Mouse (Mus musculus): Measurements from ENCODE around the gene Extl2. TPM values are rescaled to one million over a fixed set of nuclear protein-coding genes. Genes with fewer than 3 reads are reported as not detected.
A peak's percentile ranks its signal among the peaks of the same experiment; 100 is the strongest.

The Extl2 gene
- polyA plus RNA-seq (2016; fragmentation: Nextera tagmentation; extraction: Ambion mirVana): 20.2 and 23.3 TPM in 2 replicates

GRCm38 (mm10) chr3:116006978-116007940, at the start of gene Extl2, which contains the start of gene Slc30a7:
Extl2 (plus strand) TSS chr3:116007462.
Slc30a7 (minus strand) TSS chr3:116007406.
- Histone ChIP-seq H3K36me3 (replicated peaks) (peaks cover 29% of the 10 kb centered on the region), H3K4me1 (peaks cover 37% of the 10 kb centered on the region), H3K27ac (peak within 1 kb of the TSS; percentile 89), H3K4me3 (peak within 1 kb of the TSS; percentile 92), H3K9me3 (no peaks in the 10 kb centered on the region), H3K27me3 (ENCODE audit: poor library complexity, severe bottlenecking) (no peaks in the 10 kb centered on the region)
- WGBS: under 1% methylated on average over 67 of the region's 67 CpGs
- DNase-seq (ENCODE audit: extremely low spot score, low spot score): peak; percentile 90

DNA sequence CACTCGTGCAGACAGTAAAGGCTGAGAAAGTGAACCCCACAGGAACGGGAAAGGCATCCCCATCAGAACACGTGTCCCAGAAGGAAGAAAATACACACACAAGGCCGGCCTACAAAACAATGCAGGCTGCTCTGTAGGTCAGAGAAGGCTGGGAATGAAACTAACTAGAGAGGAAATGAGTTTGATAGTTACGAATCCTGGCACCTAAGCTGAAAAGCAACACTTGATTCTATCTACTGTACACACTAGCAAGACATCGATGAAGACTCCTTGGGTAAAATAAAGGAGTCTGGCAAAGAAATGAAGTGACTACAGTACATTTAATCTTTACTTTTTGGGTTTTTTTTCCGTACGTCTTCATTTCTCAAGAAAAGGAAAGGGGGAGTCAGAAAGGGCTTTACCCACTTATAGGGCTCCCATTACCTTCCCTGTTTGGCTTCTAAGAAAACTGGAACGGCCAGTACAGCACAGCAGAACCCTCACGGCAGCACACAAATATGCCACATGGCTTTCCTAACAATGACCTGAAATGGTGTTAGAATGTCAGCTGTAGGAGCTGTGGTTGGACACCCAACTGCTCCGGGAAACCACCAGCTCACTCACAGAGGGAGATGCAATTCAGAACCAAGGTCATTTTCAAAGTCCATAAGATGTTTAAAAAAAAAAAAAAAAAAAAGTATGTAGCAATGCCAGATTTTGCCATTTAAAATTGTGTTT, 45.8 kb upstream of the Extl2 start:
- 73% methylated on average over 11 of the region's 11 CpGs for WGBS
- no peak for DNase-seq (ENCODE audit: extremely low spot score, low spot score)

DNA sequence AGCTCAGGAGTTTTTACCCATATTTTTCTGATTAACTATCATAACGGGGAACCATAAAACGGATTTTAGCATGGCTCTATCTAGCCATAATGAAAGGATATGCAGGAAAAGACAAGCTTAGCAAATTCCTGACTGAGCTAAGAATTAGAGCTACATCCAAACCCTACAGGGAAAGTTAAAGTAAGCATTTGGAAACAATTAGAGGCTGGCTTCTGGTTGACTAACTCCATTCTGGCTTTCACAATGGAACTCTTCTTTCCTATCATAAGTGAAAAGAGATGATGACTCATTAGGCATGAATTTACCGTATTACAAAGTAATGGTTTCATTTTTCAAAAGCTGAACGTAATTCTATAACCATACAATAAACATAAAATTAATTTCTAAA, 45.2 kb upstream of the Extl2 start:
- Histone ChIP-seq H3K4me3 (no peak overlapping the region), H3K27me3 (ENCODE audit: poor library complexity, severe bottlenecking) (no peaks in the 10 kb centered on the region), H3K27ac (no peak overlapping the region), H3K4me1 (peaks cover 47% of the 10 kb centered on the region), H3K36me3 (replicated peaks) (peaks cover 37% of the 10 kb centered on the region), H3K9me3 (no peaks in the 10 kb centered on the region; the same call in 1 of the 2 replicates)
- no peak for DNase-seq (ENCODE audit: extremely low spot score, low spot score)
- WGBS: 38% methylated on average over 4 of the region's 4 CpGs

More for the DNA sequence above, 45.8 kb upstream of the Extl2 start:
- H3K4me3 ChIP-seq: no peak overlapping the region
- H3K4me1 ChIP-seq: peaks cover 42% of the 10 kb centered on the region
- H3K27me3 ChIP-seq (ENCODE audit: poor library complexity, severe bottlenecking): no peaks in the 10 kb centered on the region
- peak overlapping the region; percentile 76 for H3K27ac ChIP-seq
- peaks cover 42% of the 10 kb centered on the region for H3K36me3 ChIP-seq (replicated peaks)
- H3K9me3 ChIP-seq: no peaks in the 10 kb centered on the region; the same call in 1 of the 2 replicates

GRCm38 (mm10) chr3:115963597-115963996, 43.7 kb upstream of the Extl2 start:
- no peak overlapping the region for H3K27ac ChIP-seq
- H3K36me3 ChIP-seq (replicated peaks): peaks cover 29% of the 10 kb centered on the region
- H3K27me3 ChIP-seq (ENCODE audit: poor library complexity, severe bottlenecking): no peaks in the 10 kb centered on the region
- H3K9me3 ChIP-seq: no peaks in the 10 kb centered on the region; the same call in 1 of the 2 replicates
- 91% methylated on average over 1 of the region's 1 CpGs for WGBS
- DNase-seq (ENCODE audit: extremely low spot score, low spot score): no peak
- H3K4me3 ChIP-seq: no peak overlapping the region
- H3K4me1 ChIP-seq: peaks cover 47% of the 10 kb centered on the region

GRCm38 (mm10) chr3:115964071-115964470, 43.2 kb upstream of the Extl2 start:
- Histone ChIP-seq H3K27ac (no peak overlapping the region), H3K4me3 (no peak overlapping the region), H3K27me3 (ENCODE audit: poor library complexity, severe bottlenecking) (no peaks in the 10 kb centered on the region), H3K4me1 (peaks cover 47% of the 10 kb centered on the region), H3K36me3 (replicated peaks) (peaks cover 26% of the 10 kb centered on the region), H3K9me3 (no peaks in the 10 kb centered on the region; the same call in 1 of the 2 replicates)
- DNase-seq (ENCODE audit: extremely low spot score, low spot score): no peak
- WGBS: 74% methylated on average over 5 of the region's 5 CpGs

DNA sequence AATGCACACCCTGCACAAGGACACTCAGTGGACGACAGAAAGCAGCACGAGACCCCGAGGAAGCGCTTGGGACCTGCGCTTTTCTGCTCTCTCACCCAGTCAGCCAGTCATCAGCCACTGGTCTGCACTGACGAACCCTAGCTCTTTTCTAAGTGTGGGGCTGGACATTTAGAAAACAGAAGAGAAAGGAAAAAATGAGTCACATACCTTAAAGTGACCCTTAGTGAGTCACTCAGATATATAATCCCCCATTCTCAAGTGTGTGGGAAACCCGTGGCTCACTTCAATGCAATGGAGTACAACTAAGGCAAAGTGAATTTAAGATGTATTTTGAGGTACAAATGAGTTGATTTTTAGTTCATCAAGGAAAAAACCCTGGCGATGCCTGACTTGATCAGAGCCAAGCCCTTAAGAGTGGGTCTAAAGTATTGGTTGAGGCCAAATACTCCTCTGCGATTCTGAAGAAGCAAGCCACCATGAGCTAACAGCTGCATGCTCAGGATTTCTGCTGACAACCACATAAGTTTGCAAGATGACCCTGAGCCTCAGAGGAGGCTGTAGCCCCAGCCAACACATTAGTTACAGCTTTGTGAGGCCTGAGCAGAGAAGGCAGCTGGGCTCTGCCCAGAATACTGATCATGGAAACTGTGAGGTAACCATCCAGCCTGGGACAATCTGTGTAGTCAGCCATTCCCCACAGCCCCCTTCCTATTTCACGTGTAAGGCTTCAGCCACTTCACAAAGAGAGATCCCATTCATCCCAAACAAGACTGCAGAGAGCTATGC, 38.3 kb upstream of the Extl2 start:
- H3K4me3 ChIP-seq: no peak overlapping the region
- H3K9me3 ChIP-seq: no peaks in the 10 kb centered on the region
- 92% methylated on average over 10 of the region's 10 CpGs for WGBS
- DNase-seq (ENCODE audit: extremely low spot score, low spot score): no peak
- no peaks in the 10 kb centered on the region for H3K27me3 ChIP-seq (ENCODE audit: poor library complexity, severe bottlenecking)
- H3K36me3 ChIP-seq (replicated peaks): peaks cover 57% of the 10 kb centered on the region
- no peak overlapping the region for H3K27ac ChIP-seq
- peaks cover 29% of the 10 kb centered on the region for H3K4me1 ChIP-seq

GRCm38 (mm10) chr3:115971045-115971785, 36.0 kb upstream of the Extl2 start:
- peaks cover 7% of the 10 kb centered on the region for H3K4me1 ChIP-seq
- H3K9me3 ChIP-seq: no peaks in the 10 kb centered on the region
- 95% methylated on average over 20 of the region's 20 CpGs for WGBS
- H3K27ac ChIP-seq: no peak overlapping the region
- H3K4me3 ChIP-seq: no peak overlapping the region
- no peaks in the 10 kb centered on the region for H3K27me3 ChIP-seq (ENCODE audit: poor library complexity, severe bottlenecking)
- peaks cover 70% of the 10 kb centered on the region for H3K36me3 ChIP-seq (replicated peaks)
- DNase-seq (ENCODE audit: extremely low spot score, low spot score): no peak

DNA sequence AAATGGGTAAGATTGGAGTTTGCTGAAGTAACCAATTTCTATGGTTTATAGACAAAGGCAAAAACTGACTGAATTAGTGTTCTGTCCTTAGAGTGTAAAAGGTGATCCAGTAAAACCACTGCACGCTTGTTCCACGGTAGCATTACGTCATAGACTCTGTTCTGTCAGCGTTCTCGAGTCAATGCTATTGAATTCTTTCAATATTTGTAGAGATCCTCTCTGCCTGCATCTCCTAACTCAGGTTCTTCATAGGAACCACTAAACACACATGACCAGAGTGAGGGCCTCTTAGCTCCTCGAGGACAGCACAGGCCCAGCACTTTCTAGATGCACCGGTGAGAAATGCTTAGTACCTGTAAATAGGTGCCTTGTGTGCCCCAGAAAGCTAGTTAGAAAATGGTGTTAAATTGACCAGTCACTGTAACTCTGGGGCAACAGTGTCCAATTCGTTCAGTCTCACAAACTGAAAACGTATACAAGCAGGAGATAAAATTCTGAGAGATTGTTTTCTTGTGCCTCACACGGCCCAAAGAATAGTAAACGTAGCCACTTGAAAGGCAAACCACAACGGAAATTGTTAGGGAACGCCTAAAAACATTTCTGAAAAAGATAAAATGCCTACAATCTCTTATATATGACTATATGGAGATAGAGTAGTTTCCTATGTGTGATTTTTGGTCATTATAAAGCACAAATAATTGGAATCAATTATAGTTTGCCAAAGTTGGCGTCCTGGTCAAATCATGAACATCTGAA, 35.2 kb upstream of the Extl2 start:
- H3K4me3 ChIP-seq: no peak overlapping the region
- H3K27ac ChIP-seq: no peak overlapping the region
- no peaks in the 10 kb centered on the region for H3K4me1 ChIP-seq
- 94% methylated on average over 14 of the region's 14 CpGs for WGBS
- H3K36me3 ChIP-seq (replicated peaks): peaks cover 76% of the 10 kb centered on the region
- no peaks in the 10 kb centered on the region for H3K9me3 ChIP-seq
- no peaks in the 10 kb centered on the region for H3K27me3 ChIP-seq (ENCODE audit: poor library complexity, severe bottlenecking)
- no peak for DNase-seq (ENCODE audit: extremely low spot score, low spot score)

DNA sequence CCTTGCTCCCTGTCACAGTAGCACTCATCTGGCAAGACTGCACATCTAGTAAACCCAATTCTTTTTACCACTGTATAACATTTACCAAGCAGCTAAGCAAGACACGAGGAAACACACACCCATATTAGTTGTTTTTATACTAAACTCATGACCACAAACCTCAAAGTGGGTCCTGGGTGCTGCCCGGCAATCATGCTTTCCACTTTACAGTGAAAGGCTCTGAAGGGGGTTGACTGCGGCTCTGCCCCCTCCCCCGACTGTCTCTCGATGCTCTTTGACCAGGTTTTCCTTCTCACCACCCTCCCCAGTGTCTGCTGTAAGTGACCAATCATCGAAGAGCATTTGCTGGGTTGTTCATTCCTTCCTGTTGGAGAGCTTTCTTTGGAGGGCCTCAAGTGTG, 33.0 kb upstream of the Extl2 start:
- Histone ChIP-seq H3K4me1 (no peaks in the 10 kb centered on the region), H3K36me3 (replicated peaks) (peaks cover 85% of the 10 kb centered on the region), H3K27me3 (ENCODE audit: poor library complexity, severe bottlenecking) (no peaks in the 10 kb centered on the region), H3K9me3 (no peaks in the 10 kb centered on the region), H3K27ac (no peak overlapping the region), H3K4me3 (no peak overlapping the region)
- 90% methylated on average over 6 of the region's 6 CpGs for WGBS
- DNase-seq (ENCODE audit: extremely low spot score, low spot score): no peak

DNA sequence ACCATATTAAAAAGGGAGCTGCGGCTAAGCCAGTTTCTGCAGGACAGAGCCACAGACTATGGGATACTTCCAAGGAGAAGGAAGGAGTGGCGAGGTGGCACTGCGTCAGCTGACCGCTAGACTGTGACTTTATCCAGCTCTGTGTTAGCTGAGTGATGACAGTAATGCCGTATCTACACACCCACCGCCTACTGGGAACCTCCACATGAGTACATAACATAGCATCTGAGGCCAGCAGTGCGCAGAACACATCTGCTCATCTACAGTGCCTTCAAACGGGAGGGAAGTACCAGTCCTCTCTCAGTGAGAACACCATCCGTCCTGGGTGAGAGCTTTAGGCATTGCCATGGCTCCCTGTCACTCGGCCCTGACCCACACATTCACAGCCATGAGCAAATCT, 32.3 kb upstream of the Extl2 start:
- Histone ChIP-seq H3K9me3 (no peaks in the 10 kb centered on the region), H3K27ac (no peak overlapping the region), H3K27me3 (ENCODE audit: poor library complexity, severe bottlenecking) (no peaks in the 10 kb centered on the region), H3K4me1 (no peaks in the 10 kb centered on the region), H3K4me3 (no peak overlapping the region), H3K36me3 (replicated peaks) (peaks cover 83% of the 10 kb centered on the region)
- WGBS: 94% methylated on average over 10 of the region's 10 CpGs
- DNase-seq (ENCODE audit: extremely low spot score, low spot score): no peak

GRCm38 (mm10) chr3:115979000-115979399, 28.3 kb upstream of the Extl2 start:
- H3K9me3 ChIP-seq: no peaks in the 10 kb centered on the region
- no peak overlapping the region for H3K27ac ChIP-seq
- no peaks in the 10 kb centered on the region for H3K4me1 ChIP-seq
- no peaks in the 10 kb centered on the region for H3K27me3 ChIP-seq (ENCODE audit: poor library complexity, severe bottlenecking)
- WGBS: 62% methylated on average over 1 of the region's 1 CpGs
- no peak overlapping the region for H3K4me3 ChIP-seq
- peaks cover 72% of the 10 kb centered on the region for H3K36me3 ChIP-seq (replicated peaks)
- DNase-seq (ENCODE audit: extremely low spot score, low spot score): no peak

All from forebrain, embryonic 10.5 days (tissue).